Mouse (Mus musculus) fibroblast of lung, adult 2 months (primary cell): Measurements from ENCODE around the gene Fitm2.
A peak's percentile ranks its signal among the peaks of the same experiment; 100 is the strongest.

Experiments used
- DNase-seq: peaks from one replicate; pipeline ENCODE4 v3.0.0-alpha.2; 2011; ENCODE audit warnings: low read depth

Gene Fitm2

GRCm38 (mm10) chr2:163472466-163472851 lies at the start of gene Fitm2:
Gene Fitm2 (minus strand): TSS chr2:163472629.
- DNase-seq = peak; percentile 87

GRCm38 (mm10) chr2:163506300-163507004 lies 34.0 kb upstream of the Fitm2 start, which contains the start of gene Hnf4a:
Gene Hnf4a (plus strand): TSS chr2:163506808.
- no peak for DNase-seq

- no peak for DNase-seq
Measured at GRCm38 (mm10) chr2:163503191-163503590, 30.8 kb upstream of the Fitm2 start.

GRCm38 (mm10) chr2:163502219-163502618 lies 29.8 kb upstream of the Fitm2 start:
- no peak for DNase-seq

GRCm38 (mm10) chr2:163494456-163494855 lies 22.0 kb upstream of the Fitm2 start:
- DNase-seq = no peak

GRCm38 (mm10) chr2:163493976-163494375 lies 21.5 kb upstream of the Fitm2 start:
- peak; percentile 94 for DNase-seq

- DNase-seq = no peak
Measured at GRCm38 (mm10) chr2:163493031-163493430, 20.6 kb upstream of the Fitm2 start.

- no peak for DNase-seq
Measured at GRCm38 (mm10) chr2:163492018-163492417, 19.6 kb upstream of the Fitm2 start, which contains the start of gene R3hdml. Gene R3hdml (plus strand): TSS chr2:163492318.

- DNase-seq = no peak
Measured at GRCm38 (mm10) chr2:163491351-163491750, 18.9 kb upstream of the Fitm2 start.

- no peak for DNase-seq
Measured at GRCm38 (mm10) chr2:163490656-163491055, 18.2 kb upstream of the Fitm2 start.

GRCm38 (mm10) chr2:163489725-163490291 lies 17.4 kb upstream of the Fitm2 start:
- no peak for DNase-seq

GRCm38 (mm10) chr2:163487360-163487759 lies 14.9 kb upstream of the Fitm2 start:
- DNase-seq = no peak

- DNase-seq = no peak
Measured at GRCm38 (mm10) chr2:163481539-163482029, 9.2 kb upstream of the Fitm2 start.

- no peak for DNase-seq
Measured at GRCm38 (mm10) chr2:163480191-163480825, 7.9 kb upstream of the Fitm2 start.

- no peak for DNase-seq
Measured at GRCm38 (mm10) chr2:163471710-163472465, 541 bp downstream of the Fitm2 start.

- DNase-seq = peak; percentile 53
Measured at GRCm38 (mm10) chr2:163471136-163471535, 1.3 kb downstream of the Fitm2 start.

- no peak for DNase-seq
Measured at GRCm38 (mm10) chr2:163469711-163470110, 2.7 kb downstream of the Fitm2 start.

- no peak for DNase-seq
Measured at GRCm38 (mm10) chr2:163468866-163469265, 3.6 kb downstream of the Fitm2 start.

- DNase-seq = no peak
Measured at GRCm38 (mm10) chr2:163467585-163467984, 4.8 kb downstream of the Fitm2 start.

- no peak for DNase-seq
Measured at GRCm38 (mm10) chr2:163466771-163467170, 5.7 kb downstream of the Fitm2 start.

GRCm38 (mm10) chr2:163464562-163464961 lies 7.9 kb downstream of the Fitm2 start:
- DNase-seq = no peak

GRCm38 (mm10) chr2:163463998-163464397 lies 8.4 kb downstream of the Fitm2 start:
- DNase-seq = no peak
